Mouse (Mus musculus) intestine, embryonic 14.5 days (tissue): Measurements from ENCODE around the gene Sh2d6. TPM values are rescaled to one million over a fixed set of nuclear protein-coding genes. Genes with fewer than 3 reads are reported as not detected.
A peak's percentile ranks its signal among the peaks of the same experiment; 100 is the strongest.

Experiments
- ATAC-seq: fragments of 200-750 bp; cut with Nextera tagmentation; replicated peaks from 2 replicates; pipeline ENCODE4 v1.8.0; 2017; ENCODE audit warnings: low read depth, moderate number of reproducible peaks, moderate TSS enrichment, moderate library complexity; ENCODE audit not compliant: low FRiP score, low TSS enrichment
- DNase-seq: peaks from one replicate; pipeline ENCODE4 v3.0.0-alpha.2; 2018; ENCODE audit warnings: low spot score
- H3K27ac ChIP-seq: fragments of 300-500 bp; sonication (generic); 2 replicates; pipeline ENCODE4 v1.5.1; 2014; ENCODE audit warnings: low read depth, mild to moderate bottlenecking, control low read depth
- H3K27me3 ChIP-seq: fragments of 300-500 bp; sonication (generic); replicated peaks from 2 replicates; pipeline ENCODE4 v1.6.1; 2014; ENCODE audit warnings: low read length, control low read depth; ENCODE audit not compliant: control insufficient read depth, insufficient read depth
- H3K36me3 ChIP-seq: fragments of 300-500 bp; sonication (generic); 2 replicates; pipeline ENCODE4 v1.6.1; 2014; ENCODE audit warnings: low read length, control low read depth; ENCODE audit not compliant: control insufficient read depth, insufficient read depth
- H3K4me1 ChIP-seq: fragments of 300-500 bp; sonication (generic); replicated peaks from 2 replicates; pipeline ENCODE4 v1.6.1; 2014; ENCODE audit warnings: low read length, control low read depth, mixed read lengths; ENCODE audit not compliant: control insufficient read depth, insufficient read depth
- H3K4me2 ChIP-seq: fragments of 300-500 bp; sonication (generic); 2 replicates; pipeline ENCODE4 v1.6.1; 2014; ENCODE audit warnings: low read length
- H3K4me3 ChIP-seq: fragments of 300-500 bp; sonication (generic); 2 replicates; pipeline ENCODE4 v1.5.1; 2014; ENCODE audit warnings: low read depth, low read length, control low read depth, mixed read lengths
- H3K9ac ChIP-seq: fragments of 300-500 bp; sonication (generic); 2 replicates; pipeline ENCODE4 v1.6.1; 2014; ENCODE audit warnings: mild to moderate bottlenecking, low read length
- H3K9me3 ChIP-seq: fragments of 300-500 bp; sonication (generic); 2 replicates; pipeline ENCODE4 v1.6.1; 2016; ENCODE audit warnings: low read length, control low read depth; ENCODE audit not compliant: control insufficient read depth
- WGBS: fragments of 180-500 bp; shearing (Covaris S2); extraction: QIAGEN DNeasy Blood & Tissue Kit; methylation state at CpG from one replicate; pipeline ENCODE4 v1.1.7; 2014; 5-methylcytosine and 5-hydroxymethylcytosine counted together
- polyA plus RNA-seq: library from polyadenylated mRNA; unstranded; fragments of >200 nt; fragmentation: Nextera tagmentation; extraction: Ambion mirVana; gene quantifications from 2 replicates; pipeline ENCODE4 v1.2.1, GENCODE M21; 2014

The Sh2d6 gene
- polyA plus RNA-seq = 0.18 and 0.27 TPM in 2 replicates

GRCm38 (mm10) chr6:72521607-72522006 lies at the start of gene Sh2d6:
Gene Sh2d6 (minus strand): TSS chr6:72521707.
- Histone ChIP-seq H3K4me3 (no peak within 1 kb of the TSS), H3K27me3 (no peaks in the 10 kb centered on the region), H3K27ac (no peak within 1 kb of the TSS; the same call in 1 of the 2 replicates), H3K4me1 (peaks cover 12% of the 10 kb centered on the region), H3K9me3 (no peaks in the 10 kb centered on the region), H3K36me3 (no peaks in the 10 kb centered on the region), H3K9ac (no peak within 1 kb of the TSS), H3K4me2 (no peak within 1 kb of the TSS)
- ATAC-seq (no peak), DNase-seq (no peak)
- 82% methylated on average over 5 of the region's 5 CpGs for WGBS

- no peak overlapping the region for H3K4me2 ChIP-seq
- H3K27ac ChIP-seq = no peak overlapping the region
- H3K4me1 ChIP-seq = no peaks in the 10 kb centered on the region
- no peak overlapping the region for H3K4me3 ChIP-seq
- DNase-seq (no peak), ATAC-seq (no peak)
- H3K36me3 ChIP-seq = peaks cover 10% of the 10 kb centered on the region; the same call in 1 of the 2 replicates
- no peaks in the 10 kb centered on the region for H3K27me3 ChIP-seq
- no peak overlapping the region for H3K9ac ChIP-seq
- H3K9me3 ChIP-seq = no peaks in the 10 kb centered on the region
- WGBS = 85% methylated on average over 10 of the region's 10 CpGs
Observed at GRCm38 (mm10) chr6:72570644-72571397, 49.3 kb upstream of the Sh2d6 start.

DNA sequence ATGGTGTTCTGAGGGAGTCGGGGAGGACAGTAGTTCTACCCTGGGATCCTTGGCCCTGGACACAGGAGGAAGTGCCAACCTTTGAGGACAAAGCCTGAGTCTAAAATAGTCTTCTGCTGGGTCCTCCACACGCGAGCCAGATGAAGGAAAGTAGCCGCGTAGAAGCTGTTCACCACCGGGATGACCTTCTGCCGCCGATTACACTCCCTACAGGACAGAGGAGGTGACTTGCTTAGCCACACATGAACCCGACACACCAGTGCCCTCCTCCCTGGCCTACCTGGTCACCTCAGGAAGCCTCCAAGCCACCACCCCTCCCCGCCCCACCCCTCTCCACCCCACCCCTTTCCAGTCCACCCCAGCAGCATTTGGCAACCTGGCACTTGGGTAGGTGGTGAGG lies 47.2 kb upstream of the Sh2d6 start:
- no peak overlapping the region for H3K4me3 ChIP-seq
- no peaks in the 10 kb centered on the region for H3K4me1 ChIP-seq
- H3K27ac ChIP-seq = no peak overlapping the region
- no peaks in the 10 kb centered on the region for H3K9me3 ChIP-seq
- DNase-seq (no peak), ATAC-seq (no peak)
- H3K9ac ChIP-seq = no peak overlapping the region
- WGBS = 91% methylated on average over 10 of the region's 10 CpGs
- peaks cover 6% of the 10 kb centered on the region; the same call in 1 of the 2 replicates for H3K36me3 ChIP-seq
- H3K4me2 ChIP-seq = no peak overlapping the region
- H3K27me3 ChIP-seq = no peaks in the 10 kb centered on the region

DNA sequence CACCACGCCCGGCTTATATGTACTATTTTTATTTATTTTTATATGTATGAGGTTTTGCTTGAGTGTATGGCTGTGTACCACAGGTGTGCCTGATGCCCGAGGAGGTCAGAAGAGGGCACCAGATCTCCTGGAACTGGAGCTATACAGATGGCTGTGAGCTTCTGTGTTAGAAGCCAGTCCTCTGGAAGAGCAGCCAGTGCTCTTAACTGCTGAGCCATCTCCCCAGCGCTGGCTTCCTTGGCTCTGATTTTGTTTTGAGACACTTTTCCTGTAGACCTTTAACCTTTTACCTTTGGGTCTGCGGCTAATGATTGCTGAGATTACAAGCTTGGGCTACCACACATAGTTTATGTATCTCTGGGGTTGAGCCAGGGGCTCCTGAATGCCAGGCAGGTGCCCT lies 46.0 kb upstream of the Sh2d6 start:
- WGBS = 80% methylated on average over 5 of the region's 5 CpGs
- Histone ChIP-seq H3K27ac (no peak overlapping the region), H3K4me3 (no peak overlapping the region), H3K27me3 (no peaks in the 10 kb centered on the region), H3K36me3 (peaks cover 6% of the 10 kb centered on the region; the same call in 1 of the 2 replicates), H3K9ac (no peak overlapping the region), H3K4me1 (no peaks in the 10 kb centered on the region), H3K9me3 (no peaks in the 10 kb centered on the region), H3K4me2 (no peak overlapping the region)
- ATAC-seq (no peak), DNase-seq (no peak)

DNA sequence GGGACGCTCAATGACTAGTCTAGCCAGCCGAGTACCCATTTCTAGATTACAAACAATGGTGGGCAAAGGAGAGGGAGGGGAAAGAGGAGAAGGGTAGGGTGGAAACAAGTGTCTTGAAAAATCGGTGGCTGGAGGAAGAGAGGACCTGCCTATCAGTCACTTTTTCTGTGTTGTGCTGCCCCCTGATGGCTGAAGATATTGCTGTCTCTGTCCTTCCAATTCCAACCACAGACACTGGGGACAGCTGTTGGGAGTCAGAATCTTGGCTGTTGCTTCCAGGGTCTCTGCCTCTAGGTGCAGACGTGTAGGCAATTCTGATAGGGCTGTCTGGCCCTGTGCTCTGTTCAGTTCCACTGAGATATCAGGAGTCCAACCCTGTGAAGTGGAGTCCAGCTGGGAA lies 44.5 kb upstream of the Sh2d6 start:
- H3K9ac ChIP-seq = no peak overlapping the region
- ATAC-seq (peak; percentile 82), DNase-seq (peak; percentile 97)
- no peaks in the 10 kb centered on the region for H3K9me3 ChIP-seq
- no peak overlapping the region for H3K4me3 ChIP-seq
- H3K36me3 ChIP-seq = peaks cover 6% of the 10 kb centered on the region; the same call in 1 of the 2 replicates
- no peak overlapping the region for H3K4me2 ChIP-seq
- WGBS = 3% methylated on average over 4 of the region's 4 CpGs
- H3K27me3 ChIP-seq = no peaks in the 10 kb centered on the region
- no peaks in the 10 kb centered on the region for H3K4me1 ChIP-seq
- H3K27ac ChIP-seq = no peak overlapping the region

DNA sequence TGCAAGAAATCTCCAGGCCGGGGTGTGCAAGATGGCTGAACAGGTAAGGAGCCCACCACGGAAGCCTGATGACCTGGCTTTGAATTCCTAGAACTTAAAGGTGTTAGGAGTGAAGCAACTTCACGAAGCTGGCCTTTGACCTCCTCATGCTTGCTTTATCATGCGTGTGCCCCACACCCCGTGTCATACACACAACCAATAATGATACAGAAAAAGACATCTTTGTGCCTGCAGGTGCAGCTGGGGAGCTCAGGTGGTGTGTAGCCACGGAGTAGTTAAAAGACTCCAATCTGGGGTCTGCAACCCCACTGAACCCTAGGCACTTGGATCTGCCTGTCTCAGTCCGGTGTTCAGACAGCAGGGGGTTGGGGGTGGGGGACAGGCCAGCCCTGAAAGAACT lies 44.0 kb upstream of the Sh2d6 start:
- Histone ChIP-seq H3K36me3 (peaks cover 6% of the 10 kb centered on the region; the same call in 1 of the 2 replicates), H3K9ac (no peak overlapping the region), H3K4me2 (no peak overlapping the region), H3K4me1 (no peaks in the 10 kb centered on the region), H3K27ac (no peak overlapping the region), H3K27me3 (no peaks in the 10 kb centered on the region), H3K4me3 (no peak overlapping the region), H3K9me3 (no peaks in the 10 kb centered on the region)
- peak; percentile 29; the same call in 1 of the 2 replicates for ATAC-seq
- DNase-seq = no peak
- 75% methylated on average over 7 of the region's 7 CpGs for WGBS

DNA sequence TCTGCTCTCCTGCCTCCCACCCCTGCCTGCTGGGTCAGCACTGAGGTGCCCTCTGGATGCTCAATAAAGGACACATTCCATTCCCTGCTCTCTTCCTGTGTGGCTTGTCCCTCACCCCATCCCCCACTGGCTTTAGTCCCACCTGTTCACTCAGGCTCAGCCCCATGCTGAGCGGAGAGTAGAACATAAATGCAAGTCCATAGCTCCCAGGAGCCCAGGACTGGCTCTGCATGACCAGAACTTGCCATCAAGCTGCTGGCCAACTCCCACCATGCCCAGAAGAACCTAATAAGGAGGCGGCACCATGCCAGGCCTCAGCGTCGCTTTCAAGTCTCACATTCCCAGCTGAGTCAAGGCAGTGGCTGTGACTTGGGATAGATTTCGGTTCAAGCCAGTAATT lies 41.4 kb upstream of the Sh2d6 start:
- Histone ChIP-seq H3K36me3 (peaks cover 3% of the 10 kb centered on the region; the same call in 1 of the 2 replicates), H3K9me3 (no peaks in the 10 kb centered on the region), H3K9ac (no peak overlapping the region), H3K27me3 (no peaks in the 10 kb centered on the region), H3K27ac (no peak overlapping the region), H3K4me2 (no peak overlapping the region), H3K4me3 (no peak overlapping the region), H3K4me1 (no peaks in the 10 kb centered on the region)
- ATAC-seq (no peak), DNase-seq (no peak)
- 73% methylated on average over 5 of the region's 5 CpGs for WGBS

DNA sequence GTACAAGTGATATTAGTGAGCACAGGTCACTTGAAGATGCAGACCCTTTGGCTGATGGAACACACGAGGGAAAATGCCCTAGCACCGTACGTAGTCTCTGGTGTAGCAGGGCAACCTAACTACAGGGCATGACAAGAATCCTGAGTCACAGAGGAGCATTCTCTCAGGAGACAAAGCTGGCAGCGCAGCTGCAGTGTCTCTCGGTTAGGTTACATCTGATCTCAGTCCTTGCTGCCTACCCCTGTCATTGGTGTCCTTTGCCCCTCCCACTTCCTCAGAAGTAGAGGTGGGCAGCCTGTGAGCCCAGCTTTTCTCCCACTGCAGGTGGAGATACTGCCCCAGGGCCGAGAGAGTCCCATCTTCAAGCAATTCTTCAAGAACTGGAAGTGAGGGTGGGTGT lies 41.0 kb upstream of the Sh2d6 start:
- Histone ChIP-seq H3K27me3 (no peaks in the 10 kb centered on the region), H3K4me3 (no peak overlapping the region), H3K4me2 (no peak overlapping the region), H3K4me1 (no peaks in the 10 kb centered on the region), H3K27ac (no peak overlapping the region), H3K9ac (no peak overlapping the region), H3K36me3 (no peaks in the 10 kb centered on the region), H3K9me3 (no peaks in the 10 kb centered on the region)
- 58% methylated on average over 6 of the region's 6 CpGs for WGBS
- ATAC-seq (no peak), DNase-seq (no peak)

GRCm38 (mm10) chr6:72560801-72561200 lies 39.3 kb upstream of the Sh2d6 start:
- ATAC-seq (no peak), DNase-seq (no peak)
- H3K9me3 ChIP-seq = no peaks in the 10 kb centered on the region
- 66% methylated on average over 8 of the region's 8 CpGs for WGBS
- no peaks in the 10 kb centered on the region for H3K4me1 ChIP-seq
- H3K4me3 ChIP-seq = no peak overlapping the region
- H3K27me3 ChIP-seq = no peaks in the 10 kb centered on the region
- H3K36me3 ChIP-seq = no peaks in the 10 kb centered on the region
- H3K4me2 ChIP-seq = no peak overlapping the region
- no peak overlapping the region for H3K27ac ChIP-seq
- H3K9ac ChIP-seq = no peak overlapping the region
